Mouse (Mus musculus) kidney, postnatal 25 days (tissue): Measurements from ENCODE around the gene Lypd8.
A peak's percentile ranks its signal among the peaks of the same experiment; 100 is the strongest.
"Not testable (repeated sequence)": the region's sequence is repeated elsewhere in the genome, so short reads cannot be mapped to it uniquely, and the experiment has no call there.

Experiments used
- DNase-seq, 2 experiments: peaks; one replicate each; pipeline ENCODE4 v3.0.0; 2021; ENCODE audit warnings: mixed read lengths in 2 of 2

Gene Lypd8

DNA sequence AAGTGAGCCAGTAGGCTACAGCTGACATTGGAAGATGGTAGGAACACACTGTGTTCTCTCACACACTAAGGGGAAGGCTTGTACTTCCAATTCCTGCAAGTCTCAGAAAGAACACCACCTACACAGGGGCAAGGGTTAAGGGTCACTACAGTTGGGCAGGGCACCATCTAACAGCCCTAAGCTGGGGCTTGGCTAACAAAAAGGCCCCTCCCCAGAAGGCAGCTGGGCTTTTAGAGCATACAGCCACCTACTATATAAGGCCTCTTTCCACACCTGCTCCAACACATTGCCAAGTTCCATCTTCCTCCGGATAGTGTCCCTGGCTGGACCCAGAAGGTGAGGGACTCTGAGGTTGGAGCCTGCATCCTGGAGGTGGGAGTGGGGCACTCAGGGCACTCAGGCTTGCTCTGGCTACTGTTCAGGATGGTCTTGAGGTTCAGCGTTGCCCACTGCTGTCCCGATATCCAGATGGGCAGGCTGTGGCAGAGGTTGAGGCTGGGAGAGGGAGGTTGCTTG lies at the start of gene Lypd8:
Gene Lypd8, plus strand, starts transcription at position 281 of the 516 bp plus-strand sequence.
- DNase-seq: no peak

DNA sequence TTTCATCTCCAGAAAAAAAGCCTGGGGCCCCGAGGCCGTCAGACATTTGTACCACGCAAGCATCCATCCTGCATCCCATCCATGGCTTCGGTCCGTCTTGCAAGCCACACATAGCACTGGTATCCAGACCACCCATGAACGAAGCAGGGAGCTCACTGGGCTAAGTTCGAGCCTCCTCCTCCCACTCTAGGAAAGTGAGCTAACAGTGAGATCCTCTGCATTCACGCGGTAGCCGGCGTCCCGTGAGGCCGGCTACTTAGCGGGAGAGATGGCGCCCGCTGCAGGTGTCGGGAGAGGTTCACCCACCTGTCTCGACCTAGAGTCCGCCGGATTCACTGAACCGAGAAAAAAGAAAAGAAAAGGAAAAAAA lies 49.0 kb upstream of the Lypd8 start:
- no peak for DNase-seq

DNA sequence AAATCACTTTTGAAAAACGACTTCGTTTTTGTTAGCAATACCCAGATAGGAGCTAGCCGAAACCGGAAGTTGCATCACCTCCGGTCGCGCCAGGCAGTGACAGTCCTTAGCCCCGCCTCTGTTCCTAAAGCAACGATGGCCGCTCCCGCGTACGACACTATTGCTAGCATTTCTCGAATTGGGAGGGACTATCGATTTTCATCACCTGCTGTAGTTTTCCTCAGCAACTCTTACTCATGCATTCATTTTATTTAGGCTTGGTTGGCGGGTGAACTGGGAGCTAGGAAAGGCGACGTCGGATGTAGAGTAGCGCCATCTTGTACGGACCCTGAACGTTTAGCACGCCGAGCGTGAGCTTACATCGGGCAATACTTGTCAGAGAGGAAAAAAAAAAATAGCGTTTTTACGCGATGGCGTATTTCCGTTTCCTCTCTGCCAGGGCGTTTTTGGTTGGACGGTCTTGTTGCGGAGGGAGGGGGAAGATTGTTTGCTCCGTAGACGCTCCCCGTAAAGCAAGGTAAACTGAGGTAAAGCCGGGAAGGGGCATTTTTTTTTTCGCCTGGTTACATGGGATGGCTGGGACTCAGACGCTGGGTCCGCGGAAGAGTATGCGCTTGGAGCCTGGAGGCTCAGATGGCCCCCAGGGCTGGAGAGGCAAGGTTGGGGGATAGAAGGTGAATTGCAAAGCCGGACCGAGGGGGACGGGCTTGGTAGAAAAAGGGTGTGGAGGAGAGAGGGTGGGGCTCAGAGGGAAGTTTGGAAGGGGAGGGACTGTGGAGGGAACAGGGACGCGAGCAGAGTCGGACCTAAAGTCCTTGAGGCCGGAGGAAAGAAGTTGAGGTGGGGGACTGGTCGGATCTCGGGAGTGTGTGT lies 48.3 kb upstream of the Lypd8 start, which contains the start of the genes Zfp672 and Sh3bp5l:
Gene Zfp672, minus strand, starts transcription at position 64 of the 873 bp plus-strand sequence.
Gene Sh3bp5l, plus strand, starts transcription at position 449 of the 873 bp plus-strand sequence.
- DNase-seq: peak; percentile 93 to 94

DNA sequence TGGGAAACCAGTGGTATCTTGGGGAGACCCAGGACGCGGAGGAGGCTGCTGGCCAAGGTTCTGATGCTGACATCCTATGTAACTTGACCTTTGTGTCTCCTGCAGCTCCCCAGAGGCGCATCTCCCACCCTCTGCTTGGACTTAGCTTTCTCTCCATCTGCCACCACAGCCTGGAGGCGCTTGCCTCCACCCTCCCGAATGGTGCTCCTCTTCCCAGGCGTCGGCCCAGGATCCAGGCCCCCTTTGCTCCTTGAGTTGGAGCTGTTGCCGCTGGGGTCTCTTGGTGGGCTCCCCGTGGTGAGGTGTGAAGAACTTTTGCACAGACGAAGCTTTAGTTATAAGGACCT lies 47.7 kb upstream of the Lypd8 start:
- DNase-seq: no peak

DNA sequence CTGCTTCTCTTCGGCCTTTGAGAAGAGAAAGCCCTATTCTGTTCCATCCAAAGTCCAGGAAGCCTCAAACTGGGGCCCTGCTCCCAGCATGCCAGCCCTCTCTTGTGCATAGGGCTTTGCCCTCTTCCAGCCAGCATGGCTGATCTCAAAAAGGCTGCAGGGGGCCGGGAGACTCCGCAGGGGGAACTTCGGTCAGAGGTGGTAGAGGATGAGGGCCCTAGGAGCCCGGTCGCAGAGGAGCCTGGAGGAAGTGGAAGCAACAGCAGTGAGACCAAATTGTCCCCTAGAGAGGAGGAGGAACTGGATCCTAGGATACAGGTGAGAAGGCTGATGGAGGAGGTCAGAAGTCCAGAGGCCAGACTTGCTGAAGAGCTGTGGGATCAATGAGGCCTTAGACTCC lies 47.3 kb upstream of the Lypd8 start:
- DNase-seq: no peak

DNA sequence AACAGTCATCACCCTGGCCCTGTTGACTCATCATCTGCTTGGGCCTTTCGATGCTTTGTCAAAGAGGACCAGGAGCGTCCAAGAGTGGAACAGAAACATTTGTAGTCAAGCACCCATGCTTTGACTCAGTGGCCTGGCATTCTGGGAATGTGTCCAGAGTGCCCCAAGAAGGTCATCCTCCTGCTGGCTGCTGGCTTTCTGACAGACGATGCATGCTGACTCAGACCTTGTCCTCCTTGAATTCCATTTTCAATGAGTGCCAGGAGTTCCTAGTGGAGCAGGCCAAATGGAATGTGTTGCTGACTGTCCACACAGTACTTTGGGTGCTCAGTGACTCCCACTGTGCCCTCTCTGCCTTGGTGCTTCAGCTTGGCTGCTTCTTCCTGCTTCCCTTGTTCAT lies 44.1 kb upstream of the Lypd8 start:
- DNase-seq: peak; percentile 78 to 88

DNA sequence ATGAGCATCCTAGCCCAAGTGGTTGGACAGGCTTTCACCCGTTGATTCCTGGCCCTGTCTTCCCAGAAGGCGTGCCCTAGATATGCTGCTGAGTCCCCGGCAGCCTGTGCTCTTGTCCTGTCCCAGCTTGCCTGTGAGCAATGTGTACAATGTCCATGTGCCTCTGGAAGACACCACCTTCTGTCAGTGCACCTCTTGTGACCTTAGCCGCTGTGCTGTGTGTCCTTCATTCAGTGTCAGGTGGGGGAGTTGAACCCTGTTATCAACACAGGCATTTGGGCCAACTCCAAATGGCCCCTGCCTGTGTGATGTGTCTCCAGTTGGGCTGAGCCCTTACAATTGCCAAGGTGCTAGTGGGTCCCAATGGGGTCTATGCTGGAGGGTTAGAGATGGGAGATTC lies 32.1 kb upstream of the Lypd8 start:
- no peak for DNase-seq

DNA sequence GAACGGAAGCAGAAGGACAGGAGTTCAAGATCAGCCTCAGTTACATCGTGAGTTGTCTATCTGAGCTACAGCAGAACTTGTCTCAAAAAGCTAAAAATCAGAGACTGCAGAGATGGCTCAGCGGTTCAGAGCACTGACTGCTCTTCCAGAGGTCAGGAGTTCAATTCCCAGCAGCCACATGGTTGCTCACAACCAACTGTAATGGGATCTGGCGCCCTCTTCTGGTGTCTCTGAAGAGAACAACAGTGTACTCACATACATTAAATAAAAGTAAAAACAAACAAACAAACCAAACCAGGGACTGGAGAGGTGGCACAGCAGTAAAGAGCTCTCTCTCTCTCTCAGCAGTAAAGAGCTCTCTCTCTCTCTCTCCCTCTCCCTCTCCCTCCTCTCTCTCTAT lies 28.2 kb upstream of the Lypd8 start:
- DNase-seq: no peak

DNA sequence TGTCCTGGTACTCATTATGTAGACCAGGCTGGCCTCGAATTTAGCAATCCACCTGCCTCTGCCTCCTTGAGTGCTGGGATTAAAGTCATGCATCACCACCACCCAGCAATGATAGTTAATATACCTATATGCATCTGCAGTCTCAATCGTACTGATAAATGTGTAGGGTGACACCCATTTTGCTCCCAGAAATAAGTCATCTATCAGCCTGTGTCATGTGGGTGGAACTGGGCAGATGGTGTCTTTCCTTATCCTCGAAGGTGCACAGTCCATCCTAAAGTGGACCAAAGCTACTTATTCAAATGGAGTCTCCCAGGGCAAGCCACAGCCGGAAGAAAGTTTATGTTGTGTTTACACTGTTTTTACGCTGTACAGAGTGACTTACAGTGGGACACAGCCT lies 27.7 kb upstream of the Lypd8 start:
- no peak for DNase-seq

DNA sequence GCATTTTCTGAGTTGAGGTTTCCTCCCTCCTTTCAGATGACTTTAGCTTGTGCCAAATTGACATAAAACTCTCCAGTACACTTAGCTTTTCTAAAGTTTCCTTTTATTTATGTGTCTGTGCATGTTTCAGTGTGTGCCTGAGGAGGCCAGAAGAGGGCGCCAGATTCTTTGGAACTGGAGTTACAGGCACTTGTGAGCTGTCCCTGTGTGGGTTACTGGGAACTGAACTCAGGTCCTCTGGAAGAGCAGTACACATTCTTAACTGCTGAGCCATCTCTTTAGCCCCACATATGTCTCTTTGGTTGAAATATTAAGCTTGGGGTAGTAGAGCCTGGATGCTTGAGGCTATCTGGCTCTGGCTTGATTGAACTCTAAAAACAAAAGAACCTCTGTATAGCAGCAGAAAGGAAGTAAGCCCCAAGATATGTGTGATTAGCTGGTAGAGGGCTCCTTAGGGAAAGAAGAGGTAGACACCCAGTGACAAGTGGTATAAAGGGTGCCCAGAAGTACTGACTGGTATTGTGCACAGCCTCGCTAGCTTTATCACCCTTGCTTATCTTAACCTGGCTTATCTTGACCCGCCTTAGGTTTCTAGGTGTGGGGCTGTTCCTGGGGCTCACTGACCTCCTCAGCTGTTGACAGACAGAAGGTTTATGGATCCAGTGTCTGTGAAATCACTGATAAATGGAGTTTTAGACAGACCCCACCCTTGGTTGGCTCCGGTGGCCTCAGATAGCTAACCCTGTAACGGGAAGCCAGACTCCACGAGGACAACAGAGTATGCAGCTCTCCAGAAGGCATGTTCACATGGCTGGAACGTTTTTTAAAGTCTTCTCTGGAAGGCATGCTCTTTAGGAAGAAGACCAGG lies 25.9 kb upstream of the Lypd8 start:
- DNase-seq: no peak

DNA sequence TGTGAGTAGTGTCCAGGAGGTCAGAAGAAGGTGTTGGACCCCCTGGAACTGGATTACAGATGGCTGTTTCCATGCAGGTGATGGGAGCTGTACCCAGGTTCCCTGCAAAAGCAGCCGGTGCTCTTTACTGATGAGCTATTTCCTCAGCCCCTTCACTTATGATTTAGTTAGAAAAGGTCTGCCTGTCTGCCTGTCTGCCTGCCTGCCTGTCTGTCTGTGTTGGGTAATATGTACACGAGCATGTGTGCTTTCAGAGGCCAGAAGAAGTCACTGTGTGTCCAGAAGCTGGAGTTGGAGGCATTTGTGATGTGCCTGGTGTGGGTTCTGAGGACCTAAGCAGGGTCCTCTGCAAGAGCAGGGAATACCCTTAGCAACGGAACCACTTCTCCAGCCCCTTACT lies 25.1 kb upstream of the Lypd8 start:
- no peak for DNase-seq

DNA sequence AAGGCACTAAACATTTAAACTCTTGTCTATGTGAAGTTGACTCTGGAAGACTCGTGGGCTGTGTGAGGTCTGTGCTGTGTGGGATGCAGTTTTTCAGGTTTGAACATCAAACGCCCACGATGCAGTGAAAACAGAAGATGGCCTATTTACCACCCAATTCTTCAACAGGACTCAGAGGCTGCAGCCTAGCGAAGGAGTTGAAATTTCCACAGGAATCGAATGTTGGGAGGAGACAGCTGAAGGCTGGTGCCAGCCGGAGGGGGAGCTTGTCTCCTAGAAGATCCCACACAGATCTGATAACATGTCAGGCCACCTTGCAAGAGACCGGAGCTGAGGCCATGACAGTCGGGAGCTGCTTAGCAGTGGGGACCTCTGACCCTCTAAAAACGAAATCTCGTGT lies 24.4 kb upstream of the Lypd8 start:
- no peak for DNase-seq

DNA sequence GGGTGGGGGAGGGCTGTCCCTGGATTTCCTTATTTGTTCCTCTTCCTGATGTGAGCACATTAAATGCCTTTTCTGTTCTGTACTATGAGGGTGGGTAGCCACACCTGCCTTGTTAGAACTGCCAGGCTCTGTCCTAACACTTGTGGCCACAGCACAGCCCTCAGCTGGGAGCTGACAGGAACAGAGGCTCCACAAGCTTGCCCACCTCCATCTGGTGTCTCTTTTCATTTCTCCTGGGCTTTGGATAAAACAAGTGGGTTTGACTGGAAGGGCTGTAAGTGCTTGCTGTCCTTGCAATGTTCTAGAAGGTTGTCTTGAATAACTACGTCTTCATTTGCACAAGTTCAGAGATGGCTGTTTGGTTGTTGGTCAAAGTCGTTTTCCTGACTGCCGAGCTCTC lies 23.9 kb upstream of the Lypd8 start:
- DNase-seq: no peak

DNA sequence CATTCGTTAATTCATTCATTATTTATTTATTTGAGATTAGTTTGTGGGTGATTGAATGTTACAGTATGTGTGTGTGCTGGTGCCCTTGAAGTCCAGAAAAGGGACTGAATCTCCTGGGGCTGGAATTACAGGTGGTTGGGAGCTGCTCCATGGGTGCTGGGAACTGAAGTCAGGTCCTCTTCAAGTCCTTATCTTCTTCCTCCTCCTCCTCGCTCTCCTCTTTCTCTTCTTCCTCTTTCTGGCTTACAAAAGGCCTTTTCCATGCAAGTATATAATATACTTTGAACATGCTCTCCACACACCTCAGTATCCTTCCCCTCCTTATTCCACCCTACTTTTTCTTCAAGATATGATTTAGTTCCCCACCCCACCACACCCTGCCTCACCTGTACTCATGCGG lies 21.8 kb upstream of the Lypd8 start:
- no peak for DNase-seq

DNA sequence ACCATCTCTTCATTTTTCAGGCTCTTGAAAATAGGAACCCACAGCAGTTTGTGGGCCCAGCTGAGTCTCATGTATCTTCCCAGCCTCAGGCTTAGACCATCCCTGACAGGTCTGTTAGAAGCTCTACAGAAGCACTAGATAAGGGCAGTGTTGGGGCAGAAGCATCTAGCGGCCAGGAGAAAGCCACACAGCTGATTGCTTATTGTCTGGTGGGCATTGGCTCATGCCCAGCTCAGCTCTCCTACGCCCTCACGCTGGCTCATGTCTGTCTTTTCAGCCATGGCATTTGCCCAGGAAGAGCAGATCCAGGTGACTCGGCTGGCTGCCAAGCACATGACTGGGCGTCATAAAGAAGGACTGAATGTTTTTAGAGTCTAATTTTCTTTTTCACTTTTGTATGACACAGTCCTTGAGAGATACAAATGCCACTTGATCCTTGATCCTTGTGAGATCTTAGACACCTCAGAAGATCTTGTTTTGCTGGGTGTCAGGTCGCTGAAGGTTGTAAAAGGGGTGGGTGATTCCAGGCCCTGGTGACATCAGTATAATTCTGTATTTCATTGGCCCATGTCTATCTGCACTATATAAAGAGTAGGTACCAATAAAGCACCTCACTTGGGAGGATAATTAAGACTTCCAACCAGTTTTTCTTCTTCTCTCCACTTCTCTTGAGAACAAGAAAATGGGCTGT lies 20.9 kb upstream of the Lypd8 start:
- DNase-seq: peak; percentile 28 to 45

DNA sequence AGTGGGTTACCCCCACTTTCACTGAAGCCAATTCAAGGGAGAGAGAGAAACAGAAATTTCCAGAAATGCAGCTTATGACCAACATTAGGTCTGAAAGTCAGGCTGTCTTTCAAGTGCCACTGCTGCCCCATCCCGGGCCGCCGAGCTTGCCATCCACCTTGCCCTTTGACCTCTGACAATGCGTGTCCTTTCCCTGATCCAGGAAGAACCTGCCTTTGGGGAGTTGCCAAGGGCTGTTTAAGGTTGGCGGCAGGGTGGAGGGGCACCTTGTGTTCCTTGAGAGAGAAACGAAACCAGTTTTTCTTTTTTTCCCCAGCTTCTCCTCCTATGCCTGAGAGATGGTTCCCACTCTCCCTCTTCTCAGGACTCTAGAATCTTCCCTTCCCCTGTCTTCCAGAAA lies 16.3 kb upstream of the Lypd8 start:
- not testable (repeated sequence) for DNase-seq

DNA sequence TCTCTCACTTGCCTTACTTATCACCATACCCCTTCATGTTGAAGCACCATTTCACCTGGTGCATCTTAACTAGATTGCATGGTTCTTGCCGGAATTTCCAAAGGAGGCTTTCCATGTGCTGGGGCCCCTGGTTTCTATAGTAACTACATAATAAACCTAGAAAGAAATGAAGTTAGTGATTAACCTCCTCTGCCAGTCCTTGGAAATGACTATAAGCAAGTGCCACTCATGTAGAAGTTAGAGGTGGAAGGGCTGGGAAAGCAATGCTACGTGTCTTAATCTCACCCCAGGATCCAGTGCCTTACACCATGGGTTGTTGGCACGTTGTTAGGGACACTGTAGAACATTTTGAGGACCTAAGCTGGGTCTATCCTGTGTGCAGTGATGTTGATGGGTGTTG lies 14.4 kb upstream of the Lypd8 start:
- no peak for DNase-seq

DNA sequence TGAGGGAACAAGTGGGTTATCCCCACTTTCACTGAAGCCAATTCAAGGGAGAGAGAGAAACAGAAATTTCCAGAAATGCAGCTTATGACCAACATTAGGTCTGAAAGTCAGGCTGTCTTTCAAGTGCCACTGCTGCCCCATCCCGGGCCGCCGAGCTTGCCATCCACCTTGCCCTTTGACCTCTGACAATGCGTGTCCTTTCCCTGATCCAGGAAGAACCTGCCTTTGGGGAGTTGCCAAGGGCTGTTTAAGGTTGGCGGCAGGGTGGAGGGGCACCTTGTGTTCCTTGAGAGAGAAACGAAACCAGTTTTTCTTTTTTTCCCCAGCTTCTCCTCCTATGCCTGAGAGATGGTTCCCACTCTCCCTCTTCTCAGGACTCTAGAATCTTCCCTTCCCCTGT lies 12.7 kb upstream of the Lypd8 start:
- not testable (repeated sequence) for DNase-seq

DNA sequence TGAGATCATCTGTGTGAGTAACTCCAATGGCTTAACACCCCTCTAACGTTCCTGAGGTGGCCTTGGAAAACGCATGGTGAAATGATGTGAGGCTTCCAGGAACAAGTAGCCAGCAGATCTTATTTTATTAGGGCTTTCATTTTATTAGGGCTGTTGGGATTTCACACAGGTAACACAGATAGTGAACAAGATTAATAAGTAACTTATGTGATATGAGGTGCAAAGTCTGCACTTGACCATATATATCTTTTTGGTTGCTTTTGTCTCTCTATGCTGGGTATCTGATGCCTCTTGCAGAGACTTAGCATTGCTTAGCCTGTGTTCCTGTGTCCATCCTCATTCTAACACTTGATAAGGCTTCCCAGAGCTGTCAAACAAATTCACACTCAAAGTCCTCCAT lies 1.6 kb upstream of the Lypd8 start:
- DNase-seq: no peak

DNA sequence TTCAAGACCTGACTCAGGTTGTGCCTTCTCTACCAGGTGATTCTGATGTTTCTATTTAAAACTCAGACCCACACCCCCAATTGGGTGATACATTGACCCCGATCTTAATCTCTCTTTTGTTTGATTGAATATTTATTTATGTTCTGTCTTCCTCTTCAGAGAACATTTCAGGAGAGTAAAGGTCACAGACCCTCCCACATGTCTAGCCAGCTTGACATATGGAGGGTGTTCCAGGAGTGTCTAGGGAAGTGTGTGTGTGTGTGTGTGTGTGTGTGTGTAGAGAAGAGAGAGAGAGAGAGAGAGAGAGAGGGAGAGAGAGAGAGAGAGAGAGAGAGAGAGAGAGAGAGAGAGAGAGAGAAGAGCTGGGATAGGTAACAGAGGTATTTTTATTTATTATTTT lies 1.2 kb upstream of the Lypd8 start:
- DNase-seq: no peak

DNA sequence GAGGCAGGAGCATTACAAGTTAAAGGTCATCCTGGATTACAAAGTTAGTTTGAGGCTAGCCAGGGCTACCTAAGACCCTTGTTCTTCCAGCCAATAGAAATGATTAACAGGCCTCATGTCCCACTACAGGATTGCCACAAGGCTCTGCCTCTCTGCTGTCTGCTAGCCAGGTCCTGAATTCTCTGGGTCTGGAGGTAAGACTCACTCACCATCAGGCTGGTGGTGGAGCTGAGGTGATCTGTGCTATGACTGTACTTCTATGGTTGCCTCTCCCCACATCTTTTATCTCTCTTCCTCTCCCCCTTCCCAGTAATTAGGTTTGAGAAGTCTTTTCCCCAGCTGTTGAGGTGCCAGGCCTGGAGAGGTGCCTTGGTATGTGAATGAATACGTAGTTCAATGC lies 673 bp downstream of the Lypd8 start:
- DNase-seq: no peak

DNA sequence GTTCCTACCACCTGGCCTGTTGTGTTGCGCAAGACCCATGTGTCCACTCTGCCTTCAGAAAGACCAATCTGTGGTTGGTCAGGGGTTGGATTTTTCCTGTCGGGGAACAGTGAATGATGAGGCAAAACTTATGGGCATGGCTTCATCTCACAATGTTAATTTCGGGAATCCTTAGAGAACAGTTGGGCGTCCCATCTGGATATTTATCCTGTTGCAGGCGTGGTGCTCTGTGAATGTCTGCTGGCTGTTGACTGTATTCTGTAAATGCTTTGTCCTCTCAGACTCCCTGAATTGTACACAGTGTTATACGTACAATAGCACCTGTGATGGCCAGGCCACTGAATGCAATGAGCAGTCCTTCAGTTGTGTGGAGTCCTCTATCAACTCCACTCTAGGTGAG lies 3.6 kb downstream of the Lypd8 start:
- DNase-seq: no peak

DNA sequence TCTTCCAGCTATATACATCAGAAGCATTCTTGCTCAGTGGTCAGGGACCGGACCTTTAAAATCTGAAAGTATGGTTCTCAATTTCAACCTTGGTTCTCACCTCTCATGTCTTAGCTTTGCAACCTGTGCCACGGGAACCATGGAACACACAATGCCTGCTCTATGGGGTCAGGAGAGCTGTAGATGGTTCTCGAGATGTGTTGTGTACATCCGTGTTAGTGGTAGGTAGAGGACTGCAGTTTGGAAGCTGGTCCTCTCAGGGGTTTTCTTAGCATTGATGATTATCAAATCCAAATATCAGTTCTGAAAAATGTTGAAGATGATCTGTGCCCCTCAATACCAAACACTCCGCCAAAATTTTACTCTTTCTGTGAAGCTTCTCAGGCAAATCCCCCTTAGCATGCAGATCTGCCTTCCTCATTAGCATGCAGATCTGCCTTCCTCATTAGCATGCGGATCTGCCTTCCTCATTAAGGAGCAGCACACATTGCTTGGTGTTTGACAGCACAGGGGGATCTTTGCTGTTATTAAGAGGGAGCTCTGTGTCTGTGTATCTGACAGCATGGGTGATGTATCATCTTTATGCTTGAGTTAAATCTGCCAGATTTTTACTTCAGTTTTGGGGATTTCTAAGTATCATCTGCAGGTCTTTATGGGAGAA lies 21.3 kb downstream of the Lypd8 start:
- no peak for DNase-seq
